Mouse (Mus musculus): Measurements from ENCODE around the gene Nufip1. TPM values are rescaled to one million over a fixed set of nuclear protein-coding genes. Genes with fewer than 3 reads are reported as not detected.

Nufip1 gene
- polyA plus RNA-seq, 1 experiment: 4.8 TPM

DNA sequence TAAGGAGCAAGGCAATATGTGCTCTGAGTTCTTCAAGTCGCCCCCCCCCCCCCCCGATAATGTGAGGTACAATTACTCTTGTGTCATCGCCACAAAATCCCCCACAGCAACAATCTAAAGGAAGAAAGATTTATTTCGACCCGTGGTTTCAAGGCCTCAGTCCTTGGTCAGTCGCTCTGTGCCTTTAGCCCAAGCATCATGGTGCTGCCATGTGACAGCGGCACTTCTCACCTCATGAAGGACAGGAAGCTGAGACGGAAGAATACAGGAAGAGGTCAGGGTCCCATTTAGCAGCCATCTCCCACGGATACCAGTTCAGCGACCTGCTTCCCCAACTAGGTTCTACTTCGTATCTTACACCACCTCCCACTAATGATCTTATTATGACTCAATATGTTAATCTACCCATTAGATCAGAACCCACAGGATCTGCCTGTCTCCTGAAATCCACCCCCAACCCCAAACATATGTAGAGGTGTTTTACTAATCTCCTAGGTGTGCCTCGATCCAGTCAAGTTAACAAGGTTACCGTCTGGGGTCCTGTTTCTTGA is 28.5 kb upstream of the Nufip1 start:
- Histone ChIP-seq H3K4me1 (peaks cover 18% of the 10 kb centered on the region), H3K27me3 (replicated peaks) (peaks cover 13% of the 10 kb centered on the region), H3K4me3 (replicated peaks) (no peak overlapping the region), H3K36me3 (replicated peaks; ENCODE audit: low read length) (peaks cover 15% of the 10 kb centered on the region), H3K9me3 (no peaks in the 10 kb centered on the region)
- TF ChIP-seq FLI1 (IDR thresholded peaks at IDR 0.05; ENCODE audit: low read length) (no peak), GATA1 (IDR thresholded peaks at IDR 0.05; ENCODE audit: borderline replicate concordance, low read length) (no peak)

DNA sequence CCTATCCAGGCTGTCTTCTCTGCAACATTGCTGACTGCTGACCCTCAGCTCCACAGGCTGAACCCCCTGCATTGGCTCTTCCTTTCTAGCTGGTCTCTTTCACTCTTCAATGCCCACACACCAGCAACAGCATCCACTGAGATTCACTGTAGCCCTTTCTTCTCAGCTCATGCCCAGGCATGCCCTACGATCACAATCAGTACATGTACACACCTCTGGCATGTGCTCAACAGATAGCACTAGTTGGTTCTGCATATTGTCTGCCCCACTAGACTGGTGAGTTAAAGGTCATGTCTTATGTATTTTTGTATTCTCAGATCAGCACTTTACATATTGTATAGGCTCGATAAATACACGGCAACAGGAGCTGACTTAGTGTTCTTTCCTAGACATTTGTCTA is 26.5 kb upstream of the Nufip1 start:
- Histone ChIP-seq H3K4me1 (peaks cover 20% of the 10 kb centered on the region), H3K4me3 (replicated peaks) (no peak overlapping the region), H3K36me3 (replicated peaks; ENCODE audit: low read length) (peaks cover 30% of the 10 kb centered on the region), H3K9me3 (no peaks in the 10 kb centered on the region), H3K27me3 (replicated peaks) (peaks cover 2% of the 10 kb centered on the region)
- TF ChIP-seq FLI1 (IDR thresholded peaks at IDR 0.05; ENCODE audit: low read length): no peak
- TF ChIP-seq GATA1 (IDR thresholded peaks at IDR 0.05; ENCODE audit: borderline replicate concordance, low read length): no peak

DNA sequence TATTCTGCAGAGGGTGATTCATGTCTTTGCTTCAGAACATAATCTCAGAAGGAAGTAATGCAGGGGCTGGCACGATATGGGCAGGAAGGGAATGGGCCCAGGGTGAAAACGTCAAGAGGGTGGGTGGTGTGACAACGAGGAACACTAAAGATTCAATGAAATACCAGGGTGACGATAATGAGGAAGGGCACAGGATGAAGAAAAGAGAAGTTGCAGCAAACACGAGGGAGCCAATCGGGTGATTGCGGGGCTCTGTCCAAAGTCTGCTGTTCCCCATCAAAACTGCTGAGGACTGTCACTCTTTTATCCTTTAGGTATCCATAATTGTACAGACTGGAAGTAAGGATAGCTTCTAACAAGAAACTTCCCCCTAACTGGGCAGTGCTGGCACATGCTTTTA is 13.4 kb upstream of the Nufip1 start:
- H3K36me3 ChIP-seq (replicated peaks; ENCODE audit: low read length): peaks cover 100% of the 10 kb centered on the region
- no peaks in the 10 kb centered on the region for H3K9me3 ChIP-seq

DNA sequence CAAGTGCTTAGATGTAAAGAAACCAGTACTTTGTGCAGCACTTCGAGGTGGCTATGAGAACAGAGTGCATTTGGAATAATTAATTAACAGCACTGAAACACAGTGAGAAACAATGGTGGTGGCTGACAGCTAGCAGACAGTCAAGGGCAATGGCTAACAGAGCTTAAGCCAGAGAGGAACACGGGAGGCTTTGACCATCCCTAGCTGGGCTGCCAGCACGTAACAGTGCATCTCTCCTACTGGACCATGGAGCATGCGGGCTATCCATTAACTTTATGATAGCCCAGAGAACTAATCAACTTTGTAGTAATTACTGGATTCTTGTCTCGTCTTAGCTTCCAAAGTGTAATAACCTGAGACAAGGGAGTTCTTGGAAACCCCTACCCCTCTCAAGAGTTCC is 12.9 kb upstream of the Nufip1 start:
- H3K27me3 ChIP-seq (replicated peaks): no peaks in the 10 kb centered on the region

More for the DNA sequence above, 13.4 kb upstream of the Nufip1 start:
- no peak for TF ChIP-seq FLI1 (IDR thresholded peaks at IDR 0.05; ENCODE audit: low read length)
- no peak for TF ChIP-seq GATA1 (IDR thresholded peaks at IDR 0.05; ENCODE audit: borderline replicate concordance, low read length)
- Histone ChIP-seq H3K4me1 (no peaks in the 10 kb centered on the region), H3K4me3 (replicated peaks) (no peak overlapping the region), H3K27me3 (replicated peaks) (no peaks in the 10 kb centered on the region)

DNA sequence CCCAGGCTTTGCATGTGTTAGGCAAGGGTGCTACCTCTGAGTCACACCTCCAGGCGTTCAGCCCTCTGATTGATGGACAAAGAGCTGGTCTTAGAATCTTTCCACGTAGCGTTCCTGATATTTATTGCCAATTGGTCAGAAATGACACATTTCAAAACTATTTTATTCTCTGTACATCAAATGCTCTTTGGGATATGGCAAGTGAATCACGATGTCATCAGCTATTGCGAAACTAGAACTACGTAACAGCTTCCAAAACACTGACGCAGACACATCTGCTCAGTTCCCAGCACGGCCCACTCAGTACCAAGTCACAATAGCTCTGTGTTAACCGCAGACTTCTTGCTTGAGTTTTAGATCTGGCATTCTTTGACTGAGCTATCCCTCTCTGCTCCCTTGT is 11.1 kb upstream of the Nufip1 start:
- Histone ChIP-seq H3K36me3 (replicated peaks; ENCODE audit: low read length) (peaks cover 96% of the 10 kb centered on the region), H3K27me3 (replicated peaks) (no peaks in the 10 kb centered on the region), H3K4me1 (no peaks in the 10 kb centered on the region), H3K9me3 (no peaks in the 10 kb centered on the region), H3K4me3 (replicated peaks) (no peak overlapping the region)
- no peak for TF ChIP-seq FLI1 (IDR thresholded peaks at IDR 0.05; ENCODE audit: low read length)
- no peak for TF ChIP-seq GATA1 (IDR thresholded peaks at IDR 0.05; ENCODE audit: borderline replicate concordance, low read length)

More for the DNA sequence above, 12.9 kb upstream of the Nufip1 start:
- TF ChIP-seq FLI1 (IDR thresholded peaks at IDR 0.05; ENCODE audit: low read length): no peak
- TF ChIP-seq GATA1 (IDR thresholded peaks at IDR 0.05; ENCODE audit: borderline replicate concordance, low read length): no peak
- H3K36me3 ChIP-seq (replicated peaks; ENCODE audit: low read length): peaks cover 98% of the 10 kb centered on the region
- no peaks in the 10 kb centered on the region for H3K4me1 ChIP-seq
- no peaks in the 10 kb centered on the region for H3K9me3 ChIP-seq
- no peak overlapping the region for H3K4me3 ChIP-seq (replicated peaks)

DNA sequence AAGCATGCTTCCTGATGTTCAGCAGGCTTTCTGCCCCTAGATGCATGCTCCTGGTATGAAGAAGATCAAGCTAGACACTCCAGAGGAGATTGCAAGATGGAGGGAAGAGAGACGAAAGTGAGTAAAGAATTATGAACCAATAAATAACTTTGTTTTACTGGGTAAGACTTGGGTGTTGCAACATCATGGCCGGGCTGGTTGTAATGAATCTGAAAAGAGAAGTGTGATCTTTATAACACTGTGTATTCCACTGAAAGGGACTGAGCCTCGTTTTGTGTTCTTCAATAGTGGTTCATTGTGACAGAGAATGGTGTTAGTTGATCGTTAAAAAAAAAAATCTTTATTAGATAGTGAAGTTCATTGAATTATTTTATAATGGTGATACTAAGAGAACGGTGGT is 5.1 kb downstream of the Nufip1 start:
- no peaks in the 10 kb centered on the region for H3K27me3 ChIP-seq (replicated peaks)
- H3K4me3 ChIP-seq (replicated peaks): no peak overlapping the region
- TF ChIP-seq FLI1 (IDR thresholded peaks at IDR 0.05; ENCODE audit: low read length) (no peak), GATA1 (IDR thresholded peaks at IDR 0.05; ENCODE audit: borderline replicate concordance, low read length) (no peak)
- peaks cover 12% of the 10 kb centered on the region for H3K4me1 ChIP-seq
- H3K36me3 ChIP-seq (replicated peaks; ENCODE audit: low read length): peaks cover 71% of the 10 kb centered on the region
- H3K9me3 ChIP-seq: no peaks in the 10 kb centered on the region

DNA sequence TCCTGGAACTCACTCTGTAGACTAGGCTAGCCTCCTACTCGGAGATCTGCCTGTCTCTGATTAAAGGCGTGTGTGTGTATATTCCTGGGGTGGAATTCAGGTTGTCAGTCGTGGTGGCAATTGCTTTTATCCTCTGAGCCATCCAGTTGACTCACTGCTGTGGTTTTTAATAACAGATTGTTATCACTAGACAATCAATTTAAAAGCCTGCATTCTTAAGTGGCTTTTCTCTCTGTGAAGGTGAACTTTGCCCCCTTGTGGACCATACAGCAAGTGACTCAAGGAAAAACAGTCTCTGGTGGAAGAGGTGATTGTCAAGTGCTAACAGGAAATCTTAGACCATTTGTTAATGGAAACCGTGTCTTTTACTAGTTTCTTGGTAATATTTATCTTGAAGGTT is 8.3 kb downstream of the Nufip1 start:
- no peaks in the 10 kb centered on the region for H3K27me3 ChIP-seq (replicated peaks)
- H3K36me3 ChIP-seq (replicated peaks; ENCODE audit: low read length): peaks cover 96% of the 10 kb centered on the region
- no peaks in the 10 kb centered on the region for H3K9me3 ChIP-seq
- no peak for TF ChIP-seq GATA1 (IDR thresholded peaks at IDR 0.05; ENCODE audit: borderline replicate concordance, low read length)
- no peak for TF ChIP-seq FLI1 (IDR thresholded peaks at IDR 0.05; ENCODE audit: low read length)
- H3K4me1 ChIP-seq: peaks cover 12% of the 10 kb centered on the region; the same call in 1 of the 2 replicates
- no peak overlapping the region for H3K4me3 ChIP-seq (replicated peaks)

DNA sequence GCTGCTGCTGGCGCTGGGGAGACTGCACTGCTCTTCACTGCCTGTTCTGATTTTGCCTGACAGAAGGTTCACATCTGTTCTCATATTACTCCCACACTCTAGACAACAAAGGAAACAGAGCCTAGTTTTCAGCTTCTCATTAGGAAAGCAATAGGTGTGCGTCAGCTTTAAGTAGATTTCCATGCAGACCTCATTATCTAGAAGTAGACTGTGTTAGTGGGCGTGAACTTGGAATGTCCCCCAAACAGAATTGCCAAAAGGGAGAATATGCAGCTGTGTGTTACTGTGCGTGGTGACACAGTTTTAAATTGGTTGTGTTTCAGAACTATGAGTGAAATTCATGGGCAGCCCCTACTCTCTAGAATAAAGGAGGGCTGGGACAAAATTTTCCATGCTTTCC is 9.8 kb downstream of the Nufip1 start:
- H3K36me3 ChIP-seq (replicated peaks; ENCODE audit: low read length): peaks cover 96% of the 10 kb centered on the region
- H3K27me3 ChIP-seq (replicated peaks): no peaks in the 10 kb centered on the region
- H3K9me3 ChIP-seq: no peaks in the 10 kb centered on the region
- TF ChIP-seq FLI1 (IDR thresholded peaks at IDR 0.05; ENCODE audit: low read length): no peak
- no peak for TF ChIP-seq GATA1 (IDR thresholded peaks at IDR 0.05; ENCODE audit: borderline replicate concordance, low read length)
- no peak overlapping the region for H3K4me3 ChIP-seq (replicated peaks)
- H3K4me1 ChIP-seq: peaks cover 6% of the 10 kb centered on the region; the same call in 1 of the 2 replicates

DNA sequence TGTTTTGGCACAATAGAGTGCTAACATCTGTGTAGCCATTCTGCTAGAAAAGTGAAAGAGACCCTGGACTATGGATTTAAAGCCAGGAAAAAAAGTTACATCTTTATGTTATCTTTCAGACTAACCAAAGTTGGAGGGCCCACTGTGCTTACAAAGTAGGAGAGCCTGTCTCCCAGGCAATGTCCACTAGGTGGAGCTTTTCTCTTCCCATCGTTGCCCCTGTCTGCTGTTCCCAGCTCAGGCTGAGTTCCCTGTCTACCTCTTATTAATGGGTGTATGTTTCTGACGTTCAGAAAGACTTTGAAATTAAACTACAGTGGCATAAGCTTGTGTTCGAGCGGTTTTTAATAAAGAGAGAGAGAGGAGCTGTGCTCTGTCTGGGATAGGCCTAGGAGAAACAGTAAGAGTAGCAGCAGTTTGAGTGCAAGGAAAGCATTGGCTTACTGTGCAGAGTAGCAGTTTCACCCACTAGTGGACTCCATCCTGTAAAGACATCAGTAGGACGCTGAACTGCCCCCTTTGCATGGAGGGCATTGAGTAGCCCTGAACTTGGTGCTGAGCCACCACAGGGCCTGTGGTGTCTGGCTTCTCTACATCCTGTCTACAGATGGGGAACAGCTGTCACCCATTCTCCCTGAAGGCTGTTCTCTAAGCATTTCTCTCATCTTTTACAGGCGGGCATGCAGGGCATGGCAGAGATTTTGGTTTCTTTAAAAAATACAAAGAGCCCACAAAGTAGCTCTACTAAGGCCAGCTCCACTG is 11.4 kb downstream of the Nufip1 start:
- H3K4me3 ChIP-seq (replicated peaks): no peak overlapping the region
- no peaks in the 10 kb centered on the region for H3K27me3 ChIP-seq (replicated peaks)
- no peak for TF ChIP-seq GATA1 (IDR thresholded peaks at IDR 0.05; ENCODE audit: borderline replicate concordance, low read length)
- TF ChIP-seq FLI1 (IDR thresholded peaks at IDR 0.05; ENCODE audit: low read length): no peak
- peaks cover 96% of the 10 kb centered on the region for H3K36me3 ChIP-seq (replicated peaks; ENCODE audit: low read length)
- peaks cover 6% of the 10 kb centered on the region; the same call in 1 of the 2 replicates for H3K4me1 ChIP-seq
- H3K9me3 ChIP-seq: peaks cover 1% of the 10 kb centered on the region; the same call in 1 of the 2 replicates

DNA sequence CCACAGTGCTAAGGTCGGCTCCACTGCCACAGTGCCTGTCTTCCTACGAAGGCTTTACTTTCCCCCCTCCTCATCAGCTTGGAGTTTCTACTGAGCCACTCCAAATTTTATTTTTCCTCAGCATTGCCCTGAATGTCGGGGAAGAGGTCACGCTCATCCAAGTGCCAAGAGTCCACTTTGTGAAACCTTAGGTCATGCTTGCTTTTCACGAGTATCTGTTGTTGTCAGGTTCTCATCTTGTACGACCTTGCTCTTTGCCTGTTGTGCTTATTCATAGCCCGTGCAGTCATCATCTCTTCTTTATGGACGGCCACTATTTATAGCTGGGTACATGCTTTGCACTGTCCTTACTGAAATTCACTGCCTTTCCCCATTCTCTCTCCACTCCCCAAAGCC is 12.0 kb downstream of the Nufip1 start:
- Histone ChIP-seq H3K9me3 (peaks cover 4% of the 10 kb centered on the region; the same call in 1 of the 2 replicates), H3K4me1 (peaks cover 6% of the 10 kb centered on the region; the same call in 1 of the 2 replicates), H3K27me3 (replicated peaks) (no peaks in the 10 kb centered on the region), H3K36me3 (replicated peaks; ENCODE audit: low read length) (peaks cover 96% of the 10 kb centered on the region), H3K4me3 (replicated peaks) (no peak overlapping the region)
- TF ChIP-seq GATA1 (IDR thresholded peaks at IDR 0.05; ENCODE audit: borderline replicate concordance, low read length): no peak

Measured in megakaryocyte, embryonic 14.5 days (primary cell).